Mouse (Mus musculus) myocyte (in vitro differentiated cells): Measurements from ENCODE around the gene Ift43. TPM values are rescaled to one million over a fixed set of nuclear protein-coding genes. Genes with fewer than 3 reads are reported as not detected.

Source experiments
- H3K27me3 ChIP-seq: one replicate; pipeline ENCODE4 v1.6.1; 2011; ENCODE audit not compliant: control insufficient read depth, insufficient read depth, insufficient read length
- H3K36me3 ChIP-seq: one replicate; pipeline ENCODE4 v1.6.1; 2011; ENCODE audit not compliant: control insufficient read depth, insufficient read depth
- H3K4me2 ChIP-seq: one replicate; pipeline ENCODE4 v1.6.1; 2011; ENCODE audit warnings: low read depth, control low read depth
- H3K4me3 ChIP-seq: one replicate; pipeline ENCODE4 v1.5.1; 2011; ENCODE audit warnings: mild to moderate bottlenecking, control low read depth, moderate library complexity
- H3K79me2 ChIP-seq: one replicate; pipeline ENCODE4 v1.6.1; 2011; ENCODE audit not compliant: control insufficient read depth, insufficient read depth
- H3ac ChIP-seq: one replicate; pipeline ENCODE4 v1.6.1; 2011; ENCODE audit not compliant: control insufficient read depth, insufficient read length
- CEBPB ChIP-seq: IDR thresholded peaks from 2 replicates; pipeline ENCODE4 v1.6.1; 2011; ENCODE audit warnings: mild to moderate bottlenecking, moderate library complexity; ENCODE audit not compliant: poor library complexity, insufficient read depth, severe bottlenecking
- E2F4 ChIP-seq: IDR thresholded peaks from one replicate; pipeline ENCODE4 v1.6.1; 2011; ENCODE audit warnings: mild to moderate bottlenecking, control low read depth, moderate library complexity; ENCODE audit not compliant: insufficient read depth
- MAX ChIP-seq: IDR thresholded peaks from one replicate; pipeline ENCODE4 v1.6.1; 2011; ENCODE audit warnings: low read depth, mild to moderate bottlenecking, control low read depth
- MYOD1 ChIP-seq, 3 experiments: IDR thresholded peaks; one replicate each; pipeline ENCODE4 v1.6.1; 2011; ENCODE audit warnings: control low read depth in 2 of 3, low read depth in 2 of 3, mild to moderate bottlenecking in 2 of 3, moderate library complexity in 1 of 3; ENCODE audit not compliant: insufficient read length in 2 of 3, control insufficient read depth in 1 of 3
- MYOG ChIP-seq, 3 experiments: IDR thresholded peaks; one replicate each; pipeline ENCODE4 v1.6.1; 2011; ENCODE audit warnings: control low read depth in 2 of 3, low read depth in 2 of 3, mild to moderate bottlenecking in 2 of 3; ENCODE audit not compliant: insufficient read length in 2 of 3, control insufficient read depth in 1 of 3, insufficient read depth in 1 of 3
- POLR2A ChIP-seq: IDR thresholded peaks from one replicate; pipeline ENCODE4 v1.6.1; 2011; ENCODE audit warnings: low read depth, mild to moderate bottlenecking, control low read depth, moderate library complexity; ENCODE audit not compliant: insufficient read length
- POLR2AphosphoS2 ChIP-seq: IDR thresholded peaks from one replicate; pipeline ENCODE4 v1.6.1; 2011; ENCODE audit warnings: low read depth, control low read depth; ENCODE audit not compliant: insufficient read length
- REST ChIP-seq: IDR thresholded peaks from one replicate; pipeline ENCODE4 v1.6.1; 2011; ENCODE audit warnings: mild to moderate bottlenecking, control low read depth, moderate library complexity; ENCODE audit not compliant: insufficient read depth, insufficient read length
- SRF ChIP-seq: IDR thresholded peaks from one replicate; pipeline ENCODE4 v1.6.1; 2011; ENCODE audit warnings: low read depth; ENCODE audit not compliant: control insufficient read depth, insufficient read length
- TCF12 ChIP-seq: IDR thresholded peaks from one replicate; pipeline ENCODE4 v1.6.1; 2011; ENCODE audit warnings: mild to moderate bottlenecking, control low read depth; ENCODE audit not compliant: poor library complexity, insufficient read depth, severe bottlenecking
- TCF3 ChIP-seq: IDR thresholded peaks from one replicate; pipeline ENCODE4 v1.6.1; 2011; ENCODE audit warnings: low read depth, control low read depth; ENCODE audit not compliant: insufficient read length
- USF1 ChIP-seq: IDR thresholded peaks from one replicate; pipeline ENCODE4 v1.6.1; 2011; ENCODE audit warnings: low read depth, mild to moderate bottlenecking, control low read depth, moderate library complexity
- polyA plus RNA-seq: library from polyadenylated mRNA; unstranded; fragments of >200 nt; fragmentation: generic; extraction: Trizol; gene quantifications from one replicate; pipeline ENCODE4 v1.2.1, GENCODE M21; 2012; ENCODE audit warnings: missing spikeins

The Ift43 gene
- polyA plus RNA-seq, 1 experiment: 93.4 TPM

DNA sequence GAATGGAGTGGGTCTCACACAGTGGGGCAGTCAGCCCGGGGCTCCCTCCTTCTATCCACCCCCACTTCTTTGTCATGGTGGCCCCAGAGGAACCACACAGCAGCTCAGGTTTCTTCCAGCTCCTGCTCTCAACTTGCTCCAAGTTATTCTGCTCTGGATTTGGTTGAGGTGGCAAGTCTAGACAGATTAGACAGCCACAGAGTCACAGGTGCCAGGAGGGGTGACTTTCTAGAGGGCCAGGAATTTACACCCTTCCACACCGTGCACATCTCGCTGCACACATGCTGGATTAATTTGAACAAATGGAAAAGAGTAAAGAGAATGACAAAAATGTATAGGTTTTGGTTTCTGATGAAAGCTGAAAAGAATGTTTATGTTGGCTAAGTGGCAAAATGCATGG is 18.4 kb downstream of the Ift43 start:
- no peak overlapping the region for H3K4me3 ChIP-seq
- TF ChIP-seq MAX (no peak), POLR2A (no peak), TCF12 (no peak), MYOD1 (IDR thresholded peaks at IDR 0.05; ENCODE audit: control insufficient read depth in 1 of 3, insufficient read length in 2 of 3, low read depth in 2 of 3) (peak in 2 of 3 experiments; percentile 49 to 71), E2F4 (no peak), MYOG (IDR thresholded peaks at IDR 0.05; ENCODE audit: control insufficient read depth in 1 of 3, insufficient read depth in 1 of 3, insufficient read length in 2 of 3, low read depth in 2 of 3) (peak in 1 of 3 experiments; percentile 36), CEBPB (no peak)
- H3K4me2 ChIP-seq: no peak overlapping the region
- H3K36me3 ChIP-seq: no peaks in the 10 kb centered on the region
- H3ac ChIP-seq: no peak overlapping the region
- H3K79me2 ChIP-seq: no peaks in the 10 kb centered on the region
- H3K27me3 ChIP-seq: no peaks in the 10 kb centered on the region

DNA sequence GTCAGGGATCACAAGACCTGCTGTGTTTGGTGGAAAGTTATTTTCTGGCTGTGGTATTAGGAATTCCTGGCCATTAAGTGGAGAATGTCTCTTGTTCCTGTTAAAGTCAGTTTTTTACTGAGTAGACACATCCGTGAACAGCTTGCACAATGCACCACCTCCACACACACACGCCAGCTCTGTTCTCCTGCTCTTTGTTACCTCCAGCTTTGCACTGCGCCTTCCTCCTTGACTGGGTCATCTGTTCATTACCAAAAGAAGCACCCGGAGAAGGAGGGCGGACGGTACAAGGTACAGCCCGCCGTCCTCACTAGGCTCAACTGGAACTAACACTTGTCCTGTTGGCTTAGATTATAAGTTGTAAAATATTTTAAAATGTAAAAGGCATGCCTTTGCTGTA is 20.3 kb downstream of the Ift43 start:
- TF ChIP-seq SRF: no peak
- TF ChIP-seq MYOD1 (IDR thresholded peaks at IDR 0.05; ENCODE audit: control insufficient read depth in 1 of 3, insufficient read length in 2 of 3, low read depth in 2 of 3): no peak
- TF ChIP-seq TCF3: no peak
- TF ChIP-seq MYOG (IDR thresholded peaks at IDR 0.05; ENCODE audit: control insufficient read depth in 1 of 3, insufficient read depth in 1 of 3, insufficient read length in 2 of 3, low read depth in 2 of 3): no peak
- TF ChIP-seq POLR2AphosphoS2: no peak
- TF ChIP-seq POLR2A: no peak
- TF ChIP-seq E2F4: no peak
- no peak for TF ChIP-seq TCF12
- no peak for TF ChIP-seq CEBPB
- no peak for TF ChIP-seq REST
- TF ChIP-seq MAX: no peak
- no peak for TF ChIP-seq USF1

DNA sequence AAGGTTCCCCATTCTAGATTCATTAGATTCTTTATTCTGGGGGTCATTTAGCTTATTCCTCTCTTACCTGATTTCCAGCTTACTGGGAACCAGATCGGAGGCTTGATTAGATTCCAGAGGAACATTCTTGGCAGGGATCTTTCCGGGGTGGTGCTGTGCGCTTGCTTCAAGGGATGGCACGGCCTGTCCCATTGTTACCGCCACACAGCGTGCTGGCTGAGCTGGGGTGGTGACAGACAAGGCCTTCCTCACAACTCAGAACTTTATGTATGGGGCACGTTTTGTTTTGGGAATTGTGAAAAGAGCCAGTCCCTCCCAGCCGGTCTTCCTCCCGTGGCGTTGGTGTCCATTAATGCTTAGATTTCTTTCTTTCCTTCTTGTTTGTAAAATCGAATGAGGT is 21.1 kb downstream of the Ift43 start:
- H3K36me3 ChIP-seq: no peaks in the 10 kb centered on the region
- H3K27me3 ChIP-seq: no peaks in the 10 kb centered on the region
- no peak for TF ChIP-seq MAX
- TF ChIP-seq MYOG (IDR thresholded peaks at IDR 0.05; ENCODE audit: control insufficient read depth in 1 of 3, insufficient read depth in 1 of 3, insufficient read length in 2 of 3, low read depth in 2 of 3): no peak
- no peak for TF ChIP-seq POLR2AphosphoS2
- no peak for TF ChIP-seq SRF
- TF ChIP-seq REST: no peak
- TF ChIP-seq CEBPB: no peak
- TF ChIP-seq POLR2A: no peak
- no peak for TF ChIP-seq MYOD1 (IDR thresholded peaks at IDR 0.05; ENCODE audit: control insufficient read depth in 1 of 3, insufficient read length in 2 of 3, low read depth in 2 of 3)
- TF ChIP-seq E2F4: no peak
- TF ChIP-seq TCF3: no peak
- TF ChIP-seq TCF12: no peak
- no peak for TF ChIP-seq USF1
- H3K79me2 ChIP-seq: no peaks in the 10 kb centered on the region
- H3K4me3 ChIP-seq: no peak overlapping the region
- no peak overlapping the region for H3ac ChIP-seq
- H3K4me2 ChIP-seq: no peak overlapping the region

More for the DNA sequence above, 20.3 kb downstream of the Ift43 start:
- Histone ChIP-seq H3ac (no peak overlapping the region), H3K4me3 (no peak overlapping the region), H3K79me2 (no peaks in the 10 kb centered on the region), H3K4me2 (no peak overlapping the region), H3K36me3 (no peaks in the 10 kb centered on the region), H3K27me3 (no peaks in the 10 kb centered on the region)

DNA sequence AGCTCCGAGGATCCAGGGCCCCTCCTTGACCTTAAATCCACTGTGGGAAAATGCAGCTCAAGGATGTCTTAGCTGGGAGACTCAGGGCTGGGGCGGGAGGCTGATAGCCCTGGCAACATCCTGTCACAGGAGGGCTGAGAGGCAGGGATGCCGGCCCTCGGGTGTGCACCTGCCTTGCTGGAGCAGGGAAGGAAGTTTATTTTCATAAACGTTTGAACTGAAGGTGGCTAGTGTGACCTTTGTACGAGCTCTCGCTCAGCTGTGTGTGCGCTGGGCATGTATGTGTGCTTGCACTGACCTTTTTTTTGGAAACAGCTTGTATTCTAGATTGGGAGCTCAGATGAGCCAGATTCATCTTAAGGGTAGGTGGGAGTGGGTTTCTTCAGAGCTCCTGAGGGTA is 21.5 kb downstream of the Ift43 start:
- Histone ChIP-seq H3K36me3 (no peaks in the 10 kb centered on the region), H3K79me2 (no peaks in the 10 kb centered on the region), H3K4me2 (no peak overlapping the region), H3ac (no peak overlapping the region), H3K4me3 (no peak overlapping the region), H3K27me3 (no peaks in the 10 kb centered on the region)
- TF ChIP-seq TCF3: no peak
- no peak for TF ChIP-seq MYOD1 (IDR thresholded peaks at IDR 0.05; ENCODE audit: control insufficient read depth in 1 of 3, insufficient read length in 2 of 3, low read depth in 2 of 3)
- no peak for TF ChIP-seq MAX

DNA sequence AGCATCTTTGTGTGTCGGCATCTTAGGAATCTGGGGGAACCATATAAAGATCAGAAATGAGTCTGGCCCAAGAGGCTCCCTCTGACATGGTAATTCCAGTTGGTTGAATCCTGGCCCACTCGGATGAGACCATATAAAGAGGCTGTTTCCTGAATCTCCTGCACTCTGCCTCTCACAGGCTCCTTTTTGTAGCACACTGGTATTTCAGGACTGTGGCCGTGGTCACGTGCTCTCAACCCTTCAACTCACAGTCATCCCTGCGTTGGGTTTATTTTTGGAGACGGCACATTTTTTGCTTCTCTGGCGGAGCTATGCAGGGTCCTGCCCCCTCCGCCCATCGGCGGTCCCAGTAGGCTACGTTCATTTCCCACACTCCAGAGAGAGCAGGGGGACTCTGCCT is 22.0 kb downstream of the Ift43 start:
- H3K36me3 ChIP-seq: no peaks in the 10 kb centered on the region
- H3ac ChIP-seq: no peak overlapping the region
- H3K4me3 ChIP-seq: no peak overlapping the region
- H3K27me3 ChIP-seq: no peaks in the 10 kb centered on the region
- TF ChIP-seq USF1 (peak; percentile 32), MAX (no peak), TCF3 (no peak), POLR2AphosphoS2 (no peak), E2F4 (no peak)
- no peaks in the 10 kb centered on the region for H3K79me2 ChIP-seq
- H3K4me2 ChIP-seq: no peak overlapping the region
